Mouse (Mus musculus) erythroblast, embryonic 14.5 days (primary cell): ENCODE data around the gene Cacna1c. TPM values are rescaled to one million over a fixed set of nuclear protein-coding genes. Genes with fewer than 3 reads are reported as not detected.

Experiments used
- H3K27me3 ChIP-seq: 2 replicates; pipeline ENCODE4 v1.6.1; 2012; ENCODE audit warnings: inconsistent platforms; ENCODE audit not compliant: control insufficient read depth
- H3K36me3 ChIP-seq: 2 replicates; pipeline ENCODE4 v1.6.1; 2012; ENCODE audit warnings: mild to moderate bottlenecking, inconsistent platforms; ENCODE audit not compliant: control insufficient read depth
- H3K4me1 ChIP-seq: 2 replicates; pipeline ENCODE4 v1.6.1; 2012; ENCODE audit warnings: inconsistent platforms; ENCODE audit not compliant: control insufficient read depth
- H3K4me3 ChIP-seq: replicated peaks from 2 replicates; pipeline ENCODE3; 2012; ENCODE audit warnings: moderate library complexity, mild to moderate bottlenecking, inconsistent platforms
- H3K9me3 ChIP-seq: 2 replicates; pipeline ENCODE4 v1.6.1; 2012; ENCODE audit warnings: low read length, inconsistent platforms, mixed read lengths; ENCODE audit not compliant: control insufficient read depth
- GATA1 ChIP-seq: IDR thresholded peaks from 2 replicates; pipeline ENCODE4 v1.6.1; 2012; ENCODE audit warnings: low read length, inconsistent platforms, mixed read lengths
- TAL1 ChIP-seq: IDR thresholded peaks from 3 replicates; pipeline ENCODE4 v1.6.1; 2012; ENCODE audit warnings: low read length, inconsistent platforms, mixed read lengths
- polyA plus RNA-seq: library from polyadenylated mRNA; stranded (reverse); fragments of >175 nt; gene quantifications from 2 replicates; pipeline ENCODE4 v1.2.3, GENCODE M21; 2012

The Cacna1c gene
- polyA plus RNA-seq, 1 experiment: 0.14 TPM

DNA sequence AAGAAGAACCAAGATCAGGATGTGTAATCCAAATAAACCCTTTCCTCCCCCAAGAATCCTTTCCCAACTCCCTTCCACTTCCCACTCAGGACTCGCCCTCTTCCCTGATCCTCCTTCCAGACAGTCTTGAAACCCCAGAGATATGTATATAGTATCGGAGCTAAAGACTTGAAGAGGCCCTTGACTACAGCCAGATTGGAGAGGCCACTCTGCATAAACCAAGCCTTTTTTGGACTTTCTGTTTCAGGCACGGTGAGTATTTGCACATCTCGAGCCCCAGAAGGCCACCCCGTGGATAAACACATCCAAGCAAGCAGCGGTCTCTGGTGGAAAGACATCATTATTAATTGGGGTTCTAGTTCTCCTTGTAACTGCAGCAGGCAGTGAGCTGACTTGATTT, 249.6 kb downstream of the Cacna1c start:
- TF ChIP-seq GATA1: no peak
- no peak for TF ChIP-seq TAL1
- Histone ChIP-seq H3K4me1 (no peaks in the 10 kb centered on the region), H3K9me3 (no peaks in the 10 kb centered on the region), H3K27me3 (no peaks in the 10 kb centered on the region), H3K36me3 (no peaks in the 10 kb centered on the region), H3K4me3 (no peak overlapping the region)

DNA sequence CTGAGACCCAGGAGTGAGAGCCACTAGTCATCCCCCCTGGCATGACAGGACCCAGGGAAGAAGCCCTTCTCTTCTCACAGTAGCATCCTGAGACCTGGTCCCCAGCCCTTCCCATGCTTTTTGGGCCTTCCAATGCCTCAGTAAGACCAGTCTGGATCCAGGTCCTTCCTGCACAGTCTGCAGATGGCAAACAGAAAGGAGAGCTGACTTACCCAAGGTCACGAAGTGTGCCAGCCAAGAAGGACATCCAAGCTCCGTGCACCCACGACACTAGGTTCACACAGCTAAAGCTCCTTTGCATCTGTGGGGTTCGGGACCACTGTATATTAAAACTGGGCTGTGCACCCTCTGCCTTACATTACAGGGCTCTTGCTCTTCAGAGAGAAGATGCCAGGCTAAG, 252.1 kb downstream of the Cacna1c start:
- TF ChIP-seq TAL1 (no peak), GATA1 (no peak)
- H3K4me1 ChIP-seq: no peaks in the 10 kb centered on the region
- no peaks in the 10 kb centered on the region for H3K27me3 ChIP-seq
- H3K36me3 ChIP-seq: no peaks in the 10 kb centered on the region
- no peaks in the 10 kb centered on the region for H3K9me3 ChIP-seq
- H3K4me3 ChIP-seq: no peak overlapping the region

DNA sequence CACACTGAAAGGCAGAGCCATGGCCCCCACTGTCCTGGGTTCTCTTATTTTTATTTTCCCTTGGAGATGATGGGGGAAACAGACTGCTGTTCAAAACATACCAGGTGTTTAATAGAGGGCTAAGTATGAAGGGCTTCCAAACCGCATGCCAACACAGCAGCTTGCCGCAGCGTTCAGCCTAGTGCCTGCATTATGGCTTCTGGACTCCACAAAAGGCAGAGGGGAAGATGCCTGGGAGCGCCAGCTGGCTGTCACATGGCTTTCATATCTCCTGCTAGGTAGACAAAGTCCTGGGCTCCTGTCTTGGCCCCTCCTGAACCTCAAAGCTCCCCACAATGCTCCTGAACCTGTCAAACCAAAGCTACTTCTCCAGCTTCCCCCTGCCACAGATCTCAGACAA, 254.4 kb downstream of the Cacna1c start:
- no peaks in the 10 kb centered on the region for H3K36me3 ChIP-seq

DNA sequence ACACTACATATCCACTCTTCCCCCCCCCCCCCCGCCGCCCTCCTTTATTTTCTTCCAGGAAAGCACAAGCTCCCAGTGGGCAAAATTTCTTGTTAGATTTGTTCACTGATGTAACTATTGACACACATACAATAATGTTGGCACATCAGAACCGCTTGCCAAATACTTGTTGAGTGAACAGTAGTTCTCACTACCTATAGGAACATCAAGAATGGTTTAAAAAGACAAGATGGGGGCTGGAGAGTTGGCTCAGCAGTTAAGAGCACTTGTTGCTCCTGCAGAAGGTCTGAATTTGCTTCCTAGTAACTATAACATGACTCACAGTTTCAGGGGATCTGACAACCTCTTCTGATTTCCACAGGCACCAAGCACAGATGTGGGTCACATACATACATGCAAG, 255.2 kb downstream of the Cacna1c start:
- H3K27me3 ChIP-seq: no peaks in the 10 kb centered on the region
- H3K9me3 ChIP-seq: no peaks in the 10 kb centered on the region
- H3K36me3 ChIP-seq: no peaks in the 10 kb centered on the region
- TF ChIP-seq TAL1 (no peak), GATA1 (no peak)
- no peak overlapping the region for H3K4me3 ChIP-seq
- no peaks in the 10 kb centered on the region for H3K4me1 ChIP-seq

More for the DNA sequence above, 254.4 kb downstream of the Cacna1c start:
- no peaks in the 10 kb centered on the region for H3K9me3 ChIP-seq
- no peaks in the 10 kb centered on the region for H3K27me3 ChIP-seq
- TF ChIP-seq GATA1: no peak
- TF ChIP-seq TAL1: no peak
- no peaks in the 10 kb centered on the region for H3K4me1 ChIP-seq
- H3K4me3 ChIP-seq: no peak overlapping the region

DNA sequence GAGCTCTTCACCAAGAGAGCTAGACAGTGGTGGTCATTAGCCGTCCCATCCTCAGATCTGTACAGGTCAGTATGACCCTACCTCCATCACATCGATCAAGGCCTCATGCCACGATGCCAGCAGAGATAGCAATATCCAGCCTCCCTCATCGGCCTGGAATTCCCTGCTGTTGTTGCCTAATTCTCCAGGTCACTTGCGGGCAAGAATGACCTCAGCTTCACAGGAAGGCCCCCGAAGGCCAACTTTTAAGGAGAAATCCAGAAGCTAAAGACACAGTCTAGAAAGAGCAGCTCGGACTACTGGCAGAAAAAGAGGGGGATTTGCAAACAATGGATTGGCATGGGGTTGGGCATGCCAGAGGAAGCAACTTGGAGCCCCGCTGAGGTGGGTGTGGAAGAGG, 256.6 kb downstream of the Cacna1c start:
- Histone ChIP-seq H3K4me1 (no peaks in the 10 kb centered on the region), H3K4me3 (no peak overlapping the region), H3K27me3 (no peaks in the 10 kb centered on the region), H3K36me3 (no peaks in the 10 kb centered on the region), H3K9me3 (no peaks in the 10 kb centered on the region)
- TF ChIP-seq GATA1: no peak

DNA sequence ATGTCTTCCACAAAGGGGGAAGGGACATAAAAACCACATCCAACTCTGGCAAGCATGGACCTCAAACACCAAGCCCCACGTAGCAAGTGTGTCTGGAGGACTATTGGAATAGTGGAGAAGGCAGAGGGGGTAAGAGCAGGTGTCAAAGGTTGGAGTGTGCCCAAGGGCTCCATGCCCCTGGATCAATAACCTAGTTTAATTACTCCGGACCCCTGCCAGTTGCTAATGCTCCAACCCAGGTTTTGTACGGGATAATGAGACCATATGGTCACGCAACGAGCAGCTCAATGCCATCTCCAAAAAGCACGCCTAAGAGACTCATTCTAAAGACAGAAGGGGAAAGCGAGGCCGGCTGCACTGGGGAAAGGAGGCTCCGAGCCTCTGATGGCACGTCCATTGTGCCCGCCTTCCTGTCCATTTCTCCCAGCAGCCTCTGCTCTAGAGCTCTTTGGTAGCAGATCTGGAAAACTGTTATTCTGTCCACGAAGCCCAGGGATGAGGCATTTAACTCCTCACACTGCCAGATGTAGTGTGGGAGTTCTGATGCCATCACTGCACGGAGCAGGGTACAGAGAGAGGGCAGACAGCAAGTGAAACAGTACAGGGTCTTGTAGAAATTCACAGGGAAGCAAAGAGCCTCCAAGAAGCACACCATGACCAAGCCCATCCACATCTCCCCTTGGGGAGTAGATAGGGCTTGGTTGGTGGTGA, 257.7 kb downstream of the Cacna1c start:
- H3K9me3 ChIP-seq: no peaks in the 10 kb centered on the region
- TF ChIP-seq GATA1 (no peak), TAL1 (no peak)
- no peaks in the 10 kb centered on the region for H3K27me3 ChIP-seq

DNA sequence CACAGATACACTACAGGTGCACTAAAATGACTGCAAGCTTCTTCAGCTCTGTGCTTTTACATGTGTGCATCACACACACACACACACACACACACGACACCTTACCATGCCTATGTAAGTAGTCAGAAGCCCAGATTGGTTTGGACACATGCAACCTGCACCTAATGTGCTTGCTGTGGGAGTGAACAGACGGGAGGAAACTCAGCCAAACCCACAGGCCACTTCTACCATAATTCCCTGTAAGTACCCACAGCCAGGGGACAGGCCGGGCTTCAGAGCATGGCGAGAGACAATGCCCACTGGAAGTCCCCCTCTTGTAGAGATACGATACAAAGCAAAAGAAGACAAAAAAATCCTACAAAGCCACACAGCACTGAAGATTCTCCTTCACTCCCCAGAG, 258.7 kb downstream of the Cacna1c start:
- Histone ChIP-seq H3K4me1 (no peaks in the 10 kb centered on the region), H3K36me3 (no peaks in the 10 kb centered on the region), H3K27me3 (no peaks in the 10 kb centered on the region), H3K9me3 (no peaks in the 10 kb centered on the region), H3K4me3 (no peak overlapping the region)
- TF ChIP-seq GATA1: no peak
- no peak for TF ChIP-seq TAL1

More for the DNA sequence above, 257.7 kb downstream of the Cacna1c start:
- Histone ChIP-seq H3K4me3 (no peak overlapping the region), H3K4me1 (no peaks in the 10 kb centered on the region), H3K36me3 (no peaks in the 10 kb centered on the region)

DNA sequence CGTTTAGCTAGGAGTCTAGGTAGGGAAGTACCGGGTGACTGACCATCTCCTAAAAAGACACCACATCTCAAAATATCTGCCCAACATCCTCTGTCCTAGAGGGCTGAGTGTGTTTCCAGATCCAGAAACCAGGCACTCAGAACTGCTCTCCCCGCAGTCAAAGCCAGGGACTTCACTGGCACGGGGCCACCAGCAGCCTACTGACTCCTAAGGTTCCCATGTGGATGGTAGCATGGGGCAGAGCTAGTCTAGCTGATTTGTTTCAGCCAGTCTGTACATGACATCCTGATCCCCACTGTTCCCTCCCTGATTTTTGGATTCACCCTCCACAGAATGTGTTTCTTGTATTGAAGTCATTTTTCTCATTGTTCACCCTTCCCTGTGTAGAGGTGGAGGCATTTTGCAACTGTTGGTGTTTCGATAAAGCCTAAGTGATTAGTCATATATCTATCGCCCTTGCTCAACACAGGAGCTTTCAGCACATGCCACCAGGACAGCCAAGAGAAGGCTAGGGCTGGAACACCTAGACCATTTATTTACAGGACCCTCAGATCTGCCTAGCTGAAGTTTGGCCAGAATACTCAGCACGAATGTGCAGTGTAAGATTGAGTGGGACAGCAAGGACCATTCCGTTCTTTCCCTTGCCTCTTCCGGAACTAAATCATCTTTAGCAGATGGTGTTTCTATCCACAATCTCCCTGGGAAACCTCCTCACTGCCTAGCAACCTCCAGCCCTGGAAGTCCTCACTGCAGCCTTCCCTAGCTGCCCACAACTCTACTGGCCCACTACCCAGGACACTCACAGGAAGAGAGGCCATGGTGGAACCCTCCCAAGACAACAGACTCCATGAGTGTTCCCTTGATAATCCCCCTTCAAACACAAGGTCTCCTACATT, 260.4 kb downstream of the Cacna1c start:
- Histone ChIP-seq H3K4me1 (no peaks in the 10 kb centered on the region), H3K27me3 (no peaks in the 10 kb centered on the region), H3K9me3 (no peaks in the 10 kb centered on the region), H3K4me3 (no peak overlapping the region), H3K36me3 (no peaks in the 10 kb centered on the region)
- TF ChIP-seq TAL1 (no peak), GATA1 (no peak)

DNA sequence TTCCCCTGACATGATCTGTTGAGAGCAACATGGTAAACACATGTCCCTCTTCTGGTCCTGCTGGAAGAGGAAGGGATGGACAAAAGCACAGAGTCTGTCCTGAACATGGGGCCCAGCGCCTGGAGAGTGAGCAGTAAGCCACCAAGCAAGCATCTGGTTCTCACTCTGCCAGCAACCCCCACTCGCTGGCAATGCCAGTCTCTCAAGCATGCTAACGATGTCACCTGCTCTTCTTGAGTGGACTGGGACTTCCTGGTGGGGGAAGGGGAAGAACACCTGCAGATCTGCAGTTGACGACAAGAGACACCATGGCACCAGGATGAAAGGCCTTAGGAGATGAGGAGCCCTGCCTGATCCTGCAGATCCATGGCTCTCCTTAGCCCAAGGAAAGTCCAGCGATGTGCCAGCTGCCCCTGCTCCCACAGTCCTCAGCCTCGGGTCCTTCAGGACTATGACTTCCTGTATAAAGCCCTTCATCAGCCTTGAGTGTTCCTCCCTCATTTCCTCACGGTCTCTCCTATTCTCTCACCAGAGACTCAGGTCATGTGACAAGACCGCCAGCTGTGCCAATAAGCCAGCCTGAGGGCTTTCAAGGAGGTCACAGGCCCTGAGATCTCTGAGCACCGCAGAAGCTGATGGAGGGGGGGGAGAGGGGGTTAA, 261.8 kb downstream of the Cacna1c start:
- no peak for TF ChIP-seq TAL1
- no peak for TF ChIP-seq GATA1
- no peaks in the 10 kb centered on the region for H3K27me3 ChIP-seq
- no peak overlapping the region for H3K4me3 ChIP-seq
- no peaks in the 10 kb centered on the region for H3K36me3 ChIP-seq
- no peaks in the 10 kb centered on the region for H3K4me1 ChIP-seq
- no peaks in the 10 kb centered on the region for H3K9me3 ChIP-seq
